Mouse (Mus musculus) midbrain, embryonic 14.5 days (tissue): ENCODE measurements around the gene Itpr3. TPM values are rescaled to one million over a fixed set of nuclear protein-coding genes. Genes with fewer than 3 reads are reported as not detected.

Source experiments
- ATAC-seq: fragments of 200-750 bp; cut with Nextera tagmentation; 2 replicates; pipeline ENCODE4 v1.8.0; 2017; ENCODE audit warnings: moderate number of reproducible peaks, moderate library complexity; ENCODE audit not compliant: low FRiP score, low TSS enrichment
- DNase-seq: peaks from one replicate; pipeline ENCODE4 v3.0.0-alpha.2; 2015
- H3K27ac ChIP-seq: fragments of 300-500 bp; sonication (generic); replicated peaks from 2 replicates; pipeline ENCODE4 v1.5.1; 2014; ENCODE audit warnings: mild to moderate bottlenecking, low read depth, low read length, moderate library complexity
- H3K27me3 ChIP-seq: fragments of 300-500 bp; sonication (generic); 2 replicates; pipeline ENCODE4 v1.6.1; 2014; ENCODE audit warnings: low read length, control low read depth, mixed read lengths; ENCODE audit not compliant: control insufficient read depth, insufficient read depth
- H3K36me3 ChIP-seq: fragments of 300-500 bp; sonication (generic); 2 replicates; pipeline ENCODE4 v1.6.1; 2014; ENCODE audit warnings: low read length, control low read depth; ENCODE audit not compliant: control insufficient read depth, insufficient read depth
- H3K4me1 ChIP-seq: fragments of 300-500 bp; sonication (generic); 2 replicates; pipeline ENCODE4 v1.6.1; 2014; ENCODE audit warnings: mild to moderate bottlenecking, antibody characterized with exemption, low read length, control low read depth; ENCODE audit not compliant: control insufficient read depth, insufficient read depth
- H3K4me2 ChIP-seq: fragments of 300-500 bp; sonication (generic); 2 replicates; pipeline ENCODE4 v1.6.1; 2014; ENCODE audit warnings: mild to moderate bottlenecking, low read length, moderate library complexity
- H3K4me3 ChIP-seq: fragments of 300-500 bp; sonication (generic); replicated peaks from 2 replicates; pipeline ENCODE4 v1.5.1; 2014; ENCODE audit warnings: low read depth, low read length
- H3K9ac ChIP-seq: fragments of 300-500 bp; sonication (generic); replicated peaks from 2 replicates; pipeline ENCODE4 v1.6.1; 2014; ENCODE audit warnings: mild to moderate bottlenecking, low read length, moderate library complexity
- H3K9me3 ChIP-seq: fragments of 300-500 bp; sonication (generic); 2 replicates; pipeline ENCODE4 v1.6.1; 2016; ENCODE audit warnings: low read length, control low read depth, mixed read lengths; ENCODE audit not compliant: control insufficient read depth
- WGBS: fragments of 180-500 bp; shearing (Covaris S2); extraction: QIAGEN DNeasy Blood & Tissue Kit; methylation state at CpG from one replicate; pipeline ENCODE4 v1.1.7; 2014; 5-methylcytosine and 5-hydroxymethylcytosine counted together
- polyA plus RNA-seq: library from polyadenylated mRNA; unstranded; fragments of >200 nt; fragmentation: Nextera tagmentation; extraction: Ambion mirVana; gene quantifications from 2 replicates; pipeline ENCODE4 v1.2.1, GENCODE M21; 2014

Gene Itpr3
- polyA plus RNA-seq, result 0.51 and 0.82 TPM in 2 replicates

GRCm38 (mm10) chr17:27056812-27057516, at the start of gene Itpr3:
Itpr3 (plus strand) TSS chr17:27057304.
- H3K9ac ChIP-seq, result peak within 1 kb of the TSS; percentile 37; the same call in 1 of the 2 replicates
- peaks cover 37% of the 10 kb centered on the region for H3K27me3 ChIP-seq
- H3K4me1 ChIP-seq, result 0 out of 2 replicates have a peak, but pooled peaks cover 7% of the 10 kb centered on the region
- ATAC-seq (no peak), DNase-seq (peak; percentile 49)
- no peaks in the 10 kb centered on the region for H3K9me3 ChIP-seq
- under 1% methylated on average over 66 of the region's 66 CpGs for WGBS
- peak within 1 kb of the TSS; percentile 63 for H3K4me2 ChIP-seq
- no peak within 1 kb of the TSS for H3K27ac ChIP-seq
- H3K4me3 ChIP-seq, result peak within 1 kb of the TSS; percentile 40
- H3K36me3 ChIP-seq, result no peaks in the 10 kb centered on the region

GRCm38 (mm10) chr17:27008277-27008676, 48.8 kb upstream of the Itpr3 start:
- ATAC-seq (no peak), DNase-seq (no peak)

GRCm38 (mm10) chr17:27011167-27011566, 45.9 kb upstream of the Itpr3 start:
- DNase-seq (no peak), ATAC-seq (no peak)
- no peak overlapping the region for H3K27ac ChIP-seq
- no peaks in the 10 kb centered on the region for H3K36me3 ChIP-seq
- H3K9me3 ChIP-seq, result no peaks in the 10 kb centered on the region
- H3K4me2 ChIP-seq, result no peak overlapping the region
- no peaks in the 10 kb centered on the region for H3K27me3 ChIP-seq
- no peak overlapping the region for H3K9ac ChIP-seq
- H3K4me1 ChIP-seq, result no peaks in the 10 kb centered on the region
- WGBS, result 88% methylated on average over 10 of the region's 10 CpGs
- H3K4me3 ChIP-seq, result no peak overlapping the region

More at GRCm38 (mm10) chr17:27008277-27008676, 48.8 kb upstream of the Itpr3 start:
- no peak overlapping the region for H3K27ac ChIP-seq
- H3K36me3 ChIP-seq, result no peaks in the 10 kb centered on the region
- no peaks in the 10 kb centered on the region for H3K27me3 ChIP-seq
- H3K9me3 ChIP-seq, result no peaks in the 10 kb centered on the region
- WGBS, result 87% methylated on average over 2 of the region's 2 CpGs
- H3K4me1 ChIP-seq, result no peaks in the 10 kb centered on the region
- H3K4me3 ChIP-seq, result no peak overlapping the region
- H3K9ac ChIP-seq, result no peak overlapping the region
- H3K4me2 ChIP-seq, result no peak overlapping the region

GRCm38 (mm10) chr17:27011998-27012672, 45.0 kb upstream of the Itpr3 start:
- no peak for ATAC-seq
- no peak overlapping the region for H3K27ac ChIP-seq

GRCm38 (mm10) chr17:27012909-27013308, 44.2 kb upstream of the Itpr3 start:
- no peak overlapping the region for H3K9ac ChIP-seq
- no peak overlapping the region for H3K4me2 ChIP-seq
- WGBS, result 53% methylated on average over 6 of the region's 6 CpGs
- 0 out of 2 replicates have a peak, but pooled peaks cover 4% of the 10 kb centered on the region for H3K4me1 ChIP-seq
- no peaks in the 10 kb centered on the region for H3K9me3 ChIP-seq
- no peak for DNase-seq
- H3K27me3 ChIP-seq, result no peaks in the 10 kb centered on the region
- no peak overlapping the region for H3K27ac ChIP-seq
- H3K4me3 ChIP-seq, result no peak overlapping the region
- no peak for ATAC-seq
- no peaks in the 10 kb centered on the region for H3K36me3 ChIP-seq

More at GRCm38 (mm10) chr17:27011998-27012672, 45.0 kb upstream of the Itpr3 start:
- Histone ChIP-seq H3K9ac (no peak overlapping the region), H3K4me3 (no peak overlapping the region), H3K4me1 (no peaks in the 10 kb centered on the region), H3K9me3 (no peaks in the 10 kb centered on the region), H3K36me3 (no peaks in the 10 kb centered on the region), H3K27me3 (no peaks in the 10 kb centered on the region), H3K4me2 (no peak overlapping the region)
- 67% methylated on average over 13 of the region's 14 CpGs for WGBS
- DNase-seq, result no peak

GRCm38 (mm10) chr17:27017564-27018499, 39.3 kb upstream of the Itpr3 start:
- Histone ChIP-seq H3K27ac (0 out of 2 replicates have a peak overlapping the region, but pooled peaks have one; percentile 20), H3K4me3 (peak overlapping the region; percentile 41), H3K9me3 (no peaks in the 10 kb centered on the region), H3K9ac (peak overlapping the region; percentile 54; the same call in 1 of the 2 replicates), H3K4me2 (peak overlapping the region; percentile 74), H3K4me1 (peaks cover 11% of the 10 kb centered on the region), H3K27me3 (no peaks in the 10 kb centered on the region), H3K36me3 (peaks cover 32% of the 10 kb centered on the region)
- DNase-seq (peak; percentile 96), ATAC-seq (peak; percentile 81)
- WGBS, result 7% methylated on average over 34 of the region's 34 CpGs

GRCm38 (mm10) chr17:27018555-27019196, 38.4 kb upstream of the Itpr3 start:
- ATAC-seq (no peak), DNase-seq (peak; percentile 15)
- peak overlapping the region; percentile 54; the same call in 1 of the 2 replicates for H3K9ac ChIP-seq
- 35% methylated on average over 12 of the region's 12 CpGs for WGBS
- peak overlapping the region; percentile 41 for H3K4me3 ChIP-seq
- no peaks in the 10 kb centered on the region for H3K27me3 ChIP-seq
- H3K4me1 ChIP-seq, result peaks cover 11% of the 10 kb centered on the region
- 0 out of 2 replicates have a peak overlapping the region, but pooled peaks have one; percentile 20 for H3K27ac ChIP-seq
- H3K36me3 ChIP-seq, result peaks cover 34% of the 10 kb centered on the region
- peak overlapping the region; percentile 74 for H3K4me2 ChIP-seq
- no peaks in the 10 kb centered on the region for H3K9me3 ChIP-seq

GRCm38 (mm10) chr17:27021076-27021475, 36.0 kb upstream of the Itpr3 start:
- WGBS, result 92% methylated on average over 14 of the region's 14 CpGs
- no peak overlapping the region for H3K4me2 ChIP-seq
- no peaks in the 10 kb centered on the region for H3K9me3 ChIP-seq
- H3K9ac ChIP-seq, result no peak overlapping the region
- H3K27ac ChIP-seq, result no peak overlapping the region
- ATAC-seq, result no peak
- H3K36me3 ChIP-seq, result peaks cover 48% of the 10 kb centered on the region
- peaks cover 11% of the 10 kb centered on the region for H3K4me1 ChIP-seq
- H3K27me3 ChIP-seq, result no peaks in the 10 kb centered on the region
- DNase-seq, result no peak
- no peak overlapping the region for H3K4me3 ChIP-seq
